Mouse (Mus musculus) adrenal gland, adult 18-20 months (tissue): ENCODE data around the gene Acaa1b. TPM values are rescaled to one million over a fixed set of nuclear protein-coding genes. Genes with fewer than 3 reads are reported as not detected.

ENCODE experiments used
- DNase-seq, 2 experiments: peaks; one replicate each; pipeline ENCODE4 v3.0.0; 2021 to 2022; ENCODE audit warnings: low spot score in 2 of 2
- long read RNA-seq, 2 experiments: library from polyadenylated mRNA; stranded (forward); transcript quantifications; one replicate each; pipeline ENCODE4 v2.0.0; 2021
- total RNA-seq, 2 experiments: library from RNA; stranded (reverse); gene quantifications; 1 replicate in 1 of 2; 2 replicates in 1 of 2; pipeline ENCODE4 v1.2.3; 2021

Acaa1b gene
- total RNA-seq = 10 to 100 TPM; 18.4 to 21.4 TPM
- long read RNA-seq, experiment 1, transcript Acaa1b-201 (12 exons, 1,689 nt) = major isoform, 32 of 38 reads
- long read RNA-seq, experiment 1, partial matches to known transcripts = 2 of 38 reads
- long read RNA-seq, experiment 1, other reads (novel, unspliced or antisense) = 4 of 38 reads
- long read RNA-seq, experiment 2, transcript Acaa1b-201 (12 exons, 1,689 nt) = major isoform, 92 of 105 reads
- long read RNA-seq, experiment 2, partial matches to known transcripts = 5 of 105 reads
- long read RNA-seq, experiment 2, other reads (novel, unspliced or antisense) = 8 of 105 reads

GRCm38 (mm10) chr9:119156278-119157201 lies at the start of gene Acaa1b:
Acaa1b (minus strand) TSS chr9:119157093.
- peak; percentile 61 to 78 for DNase-seq

- no peak for DNase-seq
Measured at GRCm38 (mm10) chr9:119206666-119207065, 49.8 kb upstream of the Acaa1b start.

- no peak for DNase-seq
Measured at GRCm38 (mm10) chr9:119205756-119206155, 48.9 kb upstream of the Acaa1b start.

- DNase-seq = no peak
Measured at GRCm38 (mm10) chr9:119203617-119204016, 46.7 kb upstream of the Acaa1b start.

- DNase-seq = no peak
Measured at GRCm38 (mm10) chr9:119201653-119202052, 44.8 kb upstream of the Acaa1b start.

GRCm38 (mm10) chr9:119199151-119199861 lies 42.4 kb upstream of the Acaa1b start:
- DNase-seq = no peak

GRCm38 (mm10) chr9:119192202-119192990 lies 35.5 kb upstream of the Acaa1b start:
- DNase-seq = peak; percentile 14 to 40

GRCm38 (mm10) chr9:119181241-119181728 lies 24.4 kb upstream of the Acaa1b start:
- DNase-seq = no peak

GRCm38 (mm10) chr9:119179292-119179691 lies 22.4 kb upstream of the Acaa1b start:
- DNase-seq = no peak

- no peak for DNase-seq
Measured at GRCm38 (mm10) chr9:119167608-119168007, 10.7 kb upstream of the Acaa1b start.

- no peak for DNase-seq
Measured at GRCm38 (mm10) chr9:119165548-119165947, 8.7 kb upstream of the Acaa1b start.

GRCm38 (mm10) chr9:119164743-119165142 lies 7.8 kb upstream of the Acaa1b start:
- no peak for DNase-seq

GRCm38 (mm10) chr9:119160689-119161088 lies 3.8 kb upstream of the Acaa1b start:
- no peak for DNase-seq

- DNase-seq = no peak
Measured at GRCm38 (mm10) chr9:119158861-119159260, 2.0 kb upstream of the Acaa1b start, which contains the start of gene Gm47289. Gm47289 (plus strand) TSS chr9:119159161.

- DNase-seq = no peak
Measured at GRCm38 (mm10) chr9:119155826-119156225, 1.1 kb downstream of the Acaa1b start.

GRCm38 (mm10) chr9:119155416-119155815 lies 1.5 kb downstream of the Acaa1b start:
- DNase-seq = no peak

- no peak for DNase-seq
Measured at GRCm38 (mm10) chr9:119151751-119152150, 5.1 kb downstream of the Acaa1b start.

- DNase-seq = peak in 1 of 2 experiments; percentile 24
Measured at GRCm38 (mm10) chr9:119149601-119150000, 7.3 kb downstream of the Acaa1b start.

- DNase-seq = no peak
Measured at GRCm38 (mm10) chr9:119146098-119146770, 10.7 kb downstream of the Acaa1b start.

- no peak for DNase-seq
Measured at GRCm38 (mm10) chr9:119145638-119146037, 11.3 kb downstream of the Acaa1b start.
